Mouse (Mus musculus) kidney, adult 11 months (tissue): ENCODE measurements around the gene Kcnc1.

Experiments used
- DNase-seq: peaks from one replicate; pipeline ENCODE4 v3.0.0; 2022

Gene Kcnc1

DNA sequence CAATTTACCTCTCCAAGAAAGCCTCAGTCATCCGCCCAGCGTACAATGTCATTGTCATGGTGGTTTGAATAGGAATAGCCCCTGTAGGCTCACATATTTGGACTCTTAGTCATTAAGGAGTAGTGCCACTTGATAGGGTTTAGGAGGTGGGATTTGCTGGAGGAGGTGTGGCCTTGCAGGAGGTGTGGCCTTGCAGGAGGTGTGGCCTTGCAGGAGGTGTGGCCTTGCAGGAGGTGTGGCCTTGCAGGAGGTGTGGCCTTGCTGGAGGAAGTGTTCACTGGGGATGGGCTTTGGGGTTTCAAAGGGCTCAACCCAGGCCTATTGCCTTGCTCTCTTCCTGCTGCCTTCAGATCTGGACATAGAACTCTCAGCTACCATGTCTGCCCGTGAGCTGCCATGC lies 81.2 kb downstream of the Kcnc1 start:
- DNase-seq: no peak

DNA sequence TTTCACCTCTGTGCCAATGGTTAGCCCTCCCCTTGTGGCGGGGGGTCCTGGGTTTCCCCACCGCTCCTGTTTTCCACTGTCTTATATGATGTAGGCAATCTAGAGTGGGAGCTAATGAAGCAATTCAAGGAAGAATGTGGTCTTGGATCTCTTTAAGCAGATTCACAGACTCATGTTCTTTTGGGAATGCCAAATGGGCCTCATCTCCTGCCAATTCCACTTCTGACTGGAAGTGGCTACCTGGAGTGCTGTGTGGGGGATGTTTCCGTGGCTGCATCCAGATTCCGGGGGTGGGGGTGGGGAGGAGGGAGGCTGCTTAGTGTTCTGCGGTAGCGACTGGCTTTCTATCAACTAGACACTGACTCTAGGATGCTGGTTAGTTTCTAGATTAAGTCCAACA lies 83.5 kb downstream of the Kcnc1 start:
- DNase-seq: no peak

DNA sequence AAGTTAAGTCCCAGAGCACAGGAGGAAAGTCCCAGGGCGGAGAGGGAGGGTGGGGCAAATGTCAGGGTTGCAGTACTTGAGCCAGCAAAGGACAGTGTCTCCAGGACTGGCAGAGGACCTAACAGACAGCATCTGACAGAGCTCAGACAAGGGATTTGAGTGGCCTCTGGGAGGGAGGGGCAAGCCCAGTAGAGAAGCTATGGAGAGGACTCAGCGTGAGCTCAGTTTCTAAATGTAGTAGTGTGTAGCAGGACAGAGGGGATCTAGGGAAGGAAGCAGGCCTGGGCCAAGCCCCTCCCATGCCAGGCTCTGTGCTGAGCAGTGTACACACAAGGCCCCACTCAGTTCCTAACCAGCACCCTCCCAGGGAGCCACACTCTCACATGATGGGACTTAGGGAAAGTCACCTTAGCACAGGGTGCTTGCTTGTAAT lies 85.8 kb downstream of the Kcnc1 start:
- peak; percentile 3 for DNase-seq

DNA sequence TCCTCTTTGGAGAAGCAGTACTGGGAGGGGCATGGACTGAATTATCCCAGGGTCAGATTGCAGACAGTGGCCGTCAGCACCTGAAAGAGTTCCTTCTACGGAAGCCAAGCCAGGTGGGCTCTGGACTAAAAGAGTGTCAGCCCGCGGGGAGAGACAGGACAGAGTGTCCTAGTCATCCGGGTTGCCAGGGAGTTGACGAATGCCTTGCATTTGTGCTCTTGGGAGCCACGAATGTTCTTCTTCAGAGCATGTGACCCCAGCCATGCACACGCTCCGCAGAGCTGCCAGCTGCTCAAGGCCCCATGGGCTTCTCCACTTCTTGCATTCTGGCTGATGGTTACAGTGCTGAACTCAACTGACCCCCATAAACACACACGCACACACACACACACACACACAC lies 86.8 kb downstream of the Kcnc1 start:
- no peak for DNase-seq

DNA sequence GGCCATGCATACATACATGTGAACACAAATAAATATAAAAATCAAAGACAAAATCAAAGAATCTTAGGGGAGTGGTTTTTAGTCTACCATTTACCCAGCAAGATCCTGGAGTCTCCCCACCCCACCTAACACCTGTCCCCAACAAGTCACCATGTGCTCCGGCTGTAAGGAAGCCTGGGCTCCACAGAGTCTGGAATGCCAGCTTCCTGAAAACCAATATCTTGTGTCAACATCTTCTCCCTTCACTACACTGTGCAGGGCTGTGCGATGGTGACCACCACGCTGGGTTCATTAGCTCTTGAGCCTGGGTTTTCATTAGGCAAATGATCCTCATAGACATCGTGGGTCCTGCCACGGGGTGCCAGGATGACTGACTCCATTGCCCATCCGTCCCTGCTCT lies 87.9 kb downstream of the Kcnc1 start:
- no peak for DNase-seq

DNA sequence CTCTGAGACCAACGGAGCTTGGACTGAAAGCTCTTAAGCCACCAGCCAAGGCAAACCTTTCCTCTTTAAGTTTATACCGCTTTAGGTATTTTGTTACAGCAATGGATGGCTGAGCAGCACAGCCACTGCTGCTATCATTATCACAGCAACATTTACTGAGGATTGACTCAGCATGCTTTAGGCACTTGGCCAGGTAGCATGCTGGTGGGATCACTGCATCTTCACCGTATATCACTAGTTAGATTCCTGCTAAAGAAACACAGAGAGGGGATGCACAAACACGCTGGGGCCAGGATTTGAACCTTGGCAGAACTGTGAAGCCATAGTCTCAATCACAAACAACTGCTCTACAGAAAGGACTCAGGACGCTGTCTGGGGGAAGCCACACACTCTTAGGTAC lies 90.5 kb downstream of the Kcnc1 start:
- no peak for DNase-seq

DNA sequence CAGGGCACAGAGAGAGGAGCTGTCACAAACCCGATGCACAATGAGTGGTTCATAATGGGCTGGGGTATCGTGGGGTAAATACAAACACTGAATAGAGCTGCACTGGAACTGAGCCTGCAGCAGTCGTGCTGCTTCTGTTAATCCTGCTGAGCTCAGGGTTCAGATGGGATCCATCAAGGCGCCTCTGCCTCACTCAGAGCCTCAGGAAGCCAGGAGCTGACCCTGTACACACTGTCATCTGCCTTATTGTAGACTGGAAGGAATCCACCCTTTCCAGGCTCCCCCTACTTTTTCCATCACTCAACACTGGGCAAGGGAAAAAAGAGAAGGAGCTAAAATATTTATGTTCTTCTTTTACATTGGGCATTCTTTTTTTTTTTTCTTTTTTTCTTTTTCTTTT lies 91.1 kb downstream of the Kcnc1 start:
- DNase-seq: no peak
